In genomic region chr7:27653681-27654437, GRCm38 (mm10) we compare ENCODE assay signal across 8 mouse cellular contexts. TPM values are rescaled to one million over a fixed set of nuclear protein-coding genes. Genes with fewer than 3 reads are reported as not detected.
DNase-seq lines count a peak whose midpoint lies in the region; ATAC-seq and TF ChIP-seq lines count a peak whose summit lies in the region.

Gene Ttc9b (plus strand): TSS chr7:27653915.

- H3K36me3 ChIP-seq in lung, embryonic 14.5 days (ENCODE audit: insufficient read depth): peaks cover 19% of the 10 kb centered on the region; the same call in 1 of the 2 replicates
- H3K36me3 ChIP-seq in forebrain, embryonic 15.5 days: peaks cover 11% of the 10 kb centered on the region
- H3K36me3 ChIP-seq in intestine, embryonic 14.5 days (ENCODE audit: control insufficient read depth, insufficient read depth, low read length): peaks cover 4% of the 10 kb centered on the region; the same call in 1 of the 2 replicates

- peak within 1 kb of the TSS; percentile 48 for H3K4me2 ChIP-seq in lung, embryonic 14.5 days
- H3K4me2 ChIP-seq in forebrain, embryonic 15.5 days (replicated peaks): peak within 1 kb of the TSS; percentile 83
- H3K4me2 ChIP-seq in intestine, embryonic 14.5 days (ENCODE audit: low read length): peak within 1 kb of the TSS; percentile 37

- WGBS in lung, embryonic 14.5 days: 3% methylated on average over 62 of the region's 62 CpGs
- under 1% methylated on average over 48 of the region's 62 CpGs for WGBS in forebrain, embryonic 15.5 days
- WGBS in intestine, embryonic 14.5 days: 5% methylated on average over 51 of the region's 62 CpGs

- peaks cover 70% of the 10 kb centered on the region for H3K27me3 ChIP-seq in lung, embryonic 14.5 days (ENCODE audit: insufficient read depth, low read length)
- H3K27me3 ChIP-seq in forebrain, embryonic 15.5 days: no peaks in the 10 kb centered on the region
- H3K27me3 ChIP-seq in intestine, embryonic 14.5 days (replicated peaks; ENCODE audit: control insufficient read depth, insufficient read depth, low read length): peaks cover 70% of the 10 kb centered on the region

- TF ChIP-seq CTCF in lung, embryonic 14.5 days (IDR thresholded peaks at IDR 0.05; ENCODE audit: low read depth): 0 out of 2 replicates have a peak, but pooled peaks have one; percentile 13

- intact Hi-C loops in left cerebral cortex, postnatal 36 days (cut with DNase I): loop anchor here (1.0 to 5.0 kb wide), 4 partner anchors 53 to 513 kb away; partner anchors contain the start of genes Akt2 and Fbl

- H3K27ac ChIP-seq in lung, embryonic 14.5 days (ENCODE audit: low read depth): no peak within 1 kb of the TSS
- peak within 1 kb of the TSS; percentile 95 for H3K27ac ChIP-seq in forebrain, embryonic 15.5 days (replicated peaks)
- no peak within 1 kb of the TSS for H3K27ac ChIP-seq in intestine, embryonic 14.5 days (ENCODE audit: low read depth)

- DNase-seq in lung, embryonic 14.5 days: peak; percentile 78
- no peak for DNase-seq in lung, postnatal 25 days (ENCODE audit: low spot score)
- peak; percentile 87 for DNase-seq in cerebellum, adult 11-12 months
- peak; percentile 76 for DNase-seq in intestine, embryonic 14.5 days (ENCODE audit: low spot score)
- DNase-seq in left cerebral cortex, postnatal 36 days (ENCODE audit: low spot score in 2 of 2): peak; percentile 85 to 89
- peak; percentile 45 for DNase-seq in naive thymus-derived CD4-positive, alpha-beta T cell, adult 2 months (ENCODE audit: low read depth)
- DNase-seq in thymus, postnatal 10 days (ENCODE audit: low spot score in 2 of 2): peak; percentile 39 to 66

- peak within 1 kb of the TSS; percentile 25 for H3K4me3 ChIP-seq in lung, embryonic 14.5 days (ENCODE audit: low read depth, low read length)
- H3K4me3 ChIP-seq in forebrain, embryonic 15.5 days: peak within 1 kb of the TSS; percentile 76
- H3K4me3 ChIP-seq in intestine, embryonic 14.5 days (ENCODE audit: low read depth, low read length): peak within 1 kb of the TSS; percentile 15

- peak; percentile 56 for ATAC-seq in lung, embryonic 14.5 days (ENCODE audit: insufficient read depth)
- ATAC-seq in forebrain, embryonic 15.5 days (replicated peaks): peak; percentile 70
- ATAC-seq in intestine, embryonic 14.5 days (replicated peaks; ENCODE audit: low FRiP score, low TSS enrichment, low read depth): peak; percentile 44; the same call in 1 of the 2 replicates

- no peaks in the 10 kb centered on the region for H3K9me3 ChIP-seq in lung, embryonic 14.5 days (ENCODE audit: low read depth, low read length)
- H3K9me3 ChIP-seq in forebrain, embryonic 15.5 days: no peaks in the 10 kb centered on the region
- no peaks in the 10 kb centered on the region for H3K9me3 ChIP-seq in intestine, embryonic 14.5 days (ENCODE audit: control insufficient read depth, low read length)

- H3K9ac ChIP-seq in lung, embryonic 14.5 days: no peak within 1 kb of the TSS
- H3K9ac ChIP-seq in forebrain, embryonic 15.5 days (replicated peaks): peak within 1 kb of the TSS; percentile 90
- no peak within 1 kb of the TSS for H3K9ac ChIP-seq in intestine, embryonic 14.5 days (ENCODE audit: low read length)

- no peaks in the 10 kb centered on the region for H3K4me1 ChIP-seq in lung, embryonic 14.5 days (ENCODE audit: insufficient read depth)
- peaks cover 21% of the 10 kb centered on the region for H3K4me1 ChIP-seq in forebrain, embryonic 15.5 days
- H3K4me1 ChIP-seq in intestine, embryonic 14.5 days (replicated peaks; ENCODE audit: control insufficient read depth, insufficient read depth, low read length): peaks cover 5% of the 10 kb centered on the region; the same call in 1 of the 2 replicates

RNA-seq across cellular contexts. Expression of gene Ttc9b, which starts in this region (rescaled TPM):
- polyA plus RNA-seq in lung, embryonic 14.5 days (2014; fragmentation: Nextera tagmentation; extraction: Ambion mirVana): 0.32 and 0.41 TPM in 2 replicates
- polyA plus RNA-seq in forebrain, embryonic 15.5 days (2015; fragmentation: Nextera tagmentation; extraction: Ambion mirVana): 64.1 and 66.2 TPM in 2 replicates
- 3.2 and 3.3 TPM in 2 replicates for polyA plus RNA-seq in intestine, embryonic 14.5 days (2014; fragmentation: Nextera tagmentation; extraction: Ambion mirVana)
- 100 to 1,000 TPM; 113 to 155 TPM for total RNA-seq in left cerebral cortex, postnatal 36 days (2021)

Comparison
In these comparisons a context has a peak if more than half of its experiments do, and no peak if none do; other contexts are left out.
1. RNA of gene Ttc9b (polyA plus RNA-seq): 64.1 to 66.2 TPM in forebrain, embryonic 15.5 days; 3.2 to 3.3 TPM in intestine, embryonic 14.5 days and 0.32 to 0.41 TPM in lung, embryonic 14.5 days; every median in the first group is over 10 times any median in the second.
2. Peak in DNase-seq, ATAC-seq, H3K4me3 ChIP-seq and H3K4me2 ChIP-seq in lung, embryonic 14.5 days; RNA of the gene not detected or under 1 TPM.
3. H3K4me3 ChIP-seq: peak in every context shown above with its lines; median percentile 76 in forebrain, embryonic 15.5 days; 25 in lung, embryonic 14.5 days; 15 in intestine, embryonic 14.5 days.
4. Peak in every context shown above with its lines, with median percentiles within 50 percentile points of each other: ATAC-seq and H3K4me2 ChIP-seq.